Mouse (Mus musculus) gastrocnemius, postnatal 14 days (tissue): ENCODE data around the gene Slmap. TPM values are rescaled to one million over a fixed set of nuclear protein-coding genes. Genes with fewer than 3 reads are reported as not detected.
A peak's percentile ranks its signal among the peaks of the same experiment; 100 is the strongest.
"Not testable (repeated sequence)": the region's sequence is repeated elsewhere in the genome, so short reads cannot be mapped to it uniquely, and the experiment has no call there.

Source experiments
- DNase-seq: peaks from one replicate; pipeline ENCODE4 v3.0.0; 2021; ENCODE audit warnings: mixed read lengths
- intact Hi-C: fragments of 180-260 bp; cut with DNase I; formaldehyde crosslinking; loops from one replicate; pipeline ENCODE4 v1.15.1; 2025; ENCODE audit warnings: low total_unique reads
- total RNA-seq, 2 experiments: library from RNA; stranded (reverse); gene quantifications; 2 replicates each; pipeline ENCODE4 v1.2.3; 2021

Slmap gene
- total RNA-seq, 2 experiments from 2014 or later = 92.1 to 106 TPM

GRCm38 (mm10) chr14:26432320-26432719 lies 102.4 kb downstream of the Slmap start:
- no peak for DNase-seq
- intact Hi-C loops = no loop called here

- intact Hi-C loops = no loop called here
- no peak for DNase-seq
These were observed 102.8 kb downstream of the Slmap start for GRCm38 (mm10) chr14:26431919-26432318.

- no peak for DNase-seq
- intact Hi-C loops = no loop called here
These were observed 114.5 kb downstream of the Slmap start for GRCm38 (mm10) chr14:26420231-26420630.

- intact Hi-C loops = no loop called here
- DNase-seq = no peak
These were observed 116.8 kb downstream of the Slmap start for GRCm38 (mm10) chr14:26417956-26418355.

- intact Hi-C loops = no loop called here
- DNase-seq = no peak
These were observed 117.6 kb downstream of the Slmap start for GRCm38 (mm10) chr14:26417088-26417487.

- no peak for DNase-seq
- intact Hi-C loops = no loop called here
These were observed 121.2 kb downstream of the Slmap start for GRCm38 (mm10) chr14:26413581-26413980.

GRCm38 (mm10) chr14:26406746-26407145 lies 128.0 kb downstream of the Slmap start:
- intact Hi-C loops = no loop called here

GRCm38 (mm10) chr14:26398508-26399160 lies 136.1 kb downstream of the Slmap start:
- DNase-seq = no peak
- intact Hi-C loops = no loop called here

More at GRCm38 (mm10) chr14:26406746-26407145, 128.0 kb downstream of the Slmap start:
- DNase-seq = no peak

GRCm38 (mm10) chr14:26391866-26392265 lies 142.9 kb downstream of the Slmap start:
- DNase-seq = no peak
- intact Hi-C loops = no loop called here

- intact Hi-C loops, DNase-seq: not testable (repeated sequence)
These were observed 145.8 kb downstream of the Slmap start for GRCm38 (mm10) chr14:26388961-26389360.

- intact Hi-C loops, DNase-seq: not testable (repeated sequence)
These were observed 147.7 kb downstream of the Slmap start for GRCm38 (mm10) chr14:26386999-26387398.

GRCm38 (mm10) chr14:26385659-26386058 lies 149.1 kb downstream of the Slmap start:
- intact Hi-C loops, DNase-seq: not testable (repeated sequence)

- intact Hi-C loops = no loop called here
- no peak for DNase-seq
These were observed 155.7 kb downstream of the Slmap start for GRCm38 (mm10) chr14:26379071-26379470.

- intact Hi-C loops = no loop called here
- peak; percentile 45 for DNase-seq
These were observed 158.1 kb downstream of the Slmap start for GRCm38 (mm10) chr14:26376652-26377051.

Other genes starting within 250 kb of the Slmap start
- 10 to 100 TPM; 11.0 to 11.9 TPM for gene Dennd6a, start 38.9 kb upstream of the Slmap start, total RNA-seq
- gene Arf4, start 103.1 kb upstream of the Slmap start, total RNA-seq = 10 to 100 TPM; 53.4 to 71.0 TPM
- gene Pde12, start 135.0 kb upstream of the Slmap start, total RNA-seq = 1 to 10 TPM; 2.8 to 3.8 TPM
- not detected for gene Dnah12, start 158.3 kb upstream of the Slmap start, total RNA-seq